Mouse (Mus musculus): Measurements from ENCODE around the gene Ankrd6. TPM values are rescaled to one million over a fixed set of nuclear protein-coding genes. Genes with fewer than 3 reads are reported as not detected.

Ankrd6 gene
- polyA plus RNA-seq, 1 experiment, result 2.3 TPM

DNA sequence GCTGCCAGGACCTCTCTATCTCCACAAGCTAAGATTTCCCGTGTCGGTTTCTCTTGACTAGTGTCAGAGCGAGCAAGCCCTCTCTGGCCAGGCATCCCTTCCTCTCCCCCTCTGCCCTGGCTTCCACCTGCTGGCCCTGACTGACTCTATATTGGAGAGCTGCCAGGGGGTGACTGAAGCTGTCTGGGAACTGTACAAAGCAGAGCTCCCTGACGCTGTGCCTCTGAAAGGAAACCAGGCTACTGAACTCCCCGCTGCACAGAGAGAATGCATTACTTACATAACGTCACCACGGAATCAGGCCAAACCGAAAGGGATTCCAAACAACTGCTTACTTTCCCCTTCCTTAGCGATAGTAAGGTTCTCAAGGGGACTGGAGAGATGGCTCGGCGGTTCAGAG, 61.4 kb downstream of the Ankrd6 start:
- H3K27ac ChIP-seq (ENCODE audit: insufficient read depth, low read length), result no peak overlapping the region
- no peak for TF ChIP-seq POLR2A (IDR thresholded peaks at IDR 0.05; ENCODE audit: low read depth, low read length)
- TF ChIP-seq CTCF (IDR thresholded peaks at IDR 0.05; ENCODE audit: borderline replicate concordance, insufficient read depth, low read length), result no peak
- H3K4me1 ChIP-seq (ENCODE audit: control insufficient read depth, insufficient read depth, low read length), result no peaks in the 10 kb centered on the region
- H3K4me3 ChIP-seq (ENCODE audit: insufficient read depth, low read length), result no peak overlapping the region

DNA sequence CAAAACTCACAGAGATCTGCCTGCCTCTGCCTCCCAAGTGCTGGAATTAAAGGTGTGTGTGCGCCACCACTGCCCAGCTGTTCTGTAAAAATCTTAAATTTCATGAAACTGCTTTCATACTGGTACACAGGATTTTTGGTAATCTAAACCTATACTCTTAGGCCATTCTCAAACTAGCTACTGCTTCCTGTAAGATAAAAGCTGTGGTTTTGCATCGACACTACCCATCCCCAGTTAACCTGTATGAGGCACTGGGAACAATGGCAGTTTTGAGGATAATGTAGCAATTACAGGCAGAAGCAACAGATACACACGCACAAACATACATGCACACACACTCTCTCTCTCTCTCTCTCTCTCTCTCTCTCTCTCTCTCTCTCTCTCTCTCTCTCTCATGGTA, 64.2 kb downstream of the Ankrd6 start:
- Histone ChIP-seq H3K4me1 (ENCODE audit: control insufficient read depth, insufficient read depth, low read length) (no peaks in the 10 kb centered on the region), H3K27ac (ENCODE audit: insufficient read depth, low read length) (no peak overlapping the region), H3K4me3 (ENCODE audit: insufficient read depth, low read length) (no peak overlapping the region)
- TF ChIP-seq POLR2A (IDR thresholded peaks at IDR 0.05; ENCODE audit: low read depth, low read length), result no peak
- no peak for TF ChIP-seq CTCF (IDR thresholded peaks at IDR 0.05; ENCODE audit: borderline replicate concordance, insufficient read depth, low read length)

DNA sequence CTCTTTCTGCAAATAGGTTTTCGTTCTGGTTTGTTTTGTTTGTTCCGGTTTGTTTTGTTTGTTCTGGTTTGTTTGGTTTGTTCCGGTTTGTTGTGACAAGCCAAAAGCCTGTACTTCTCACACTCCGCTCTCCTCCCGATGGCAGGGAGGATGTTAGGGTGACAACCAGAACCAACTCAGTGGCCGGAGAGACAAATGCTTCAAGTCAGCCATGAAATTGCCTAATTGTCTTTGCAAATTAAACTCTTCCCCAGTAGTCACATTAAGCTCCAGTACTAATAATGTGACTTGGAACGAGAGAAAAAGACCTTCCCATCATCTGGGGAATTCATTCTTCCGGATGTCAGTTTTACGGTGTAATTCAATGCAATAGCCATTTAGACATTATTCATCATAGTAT, 66.0 kb downstream of the Ankrd6 start:
- no peak for TF ChIP-seq CTCF (IDR thresholded peaks at IDR 0.05; ENCODE audit: borderline replicate concordance, insufficient read depth, low read length)
- TF ChIP-seq POLR2A (IDR thresholded peaks at IDR 0.05; ENCODE audit: low read depth, low read length), result no peak
- H3K4me3 ChIP-seq (ENCODE audit: insufficient read depth, low read length), result no peak overlapping the region
- no peak overlapping the region for H3K27ac ChIP-seq (ENCODE audit: insufficient read depth, low read length)
- no peaks in the 10 kb centered on the region for H3K4me1 ChIP-seq (ENCODE audit: control insufficient read depth, insufficient read depth, low read length)

DNA sequence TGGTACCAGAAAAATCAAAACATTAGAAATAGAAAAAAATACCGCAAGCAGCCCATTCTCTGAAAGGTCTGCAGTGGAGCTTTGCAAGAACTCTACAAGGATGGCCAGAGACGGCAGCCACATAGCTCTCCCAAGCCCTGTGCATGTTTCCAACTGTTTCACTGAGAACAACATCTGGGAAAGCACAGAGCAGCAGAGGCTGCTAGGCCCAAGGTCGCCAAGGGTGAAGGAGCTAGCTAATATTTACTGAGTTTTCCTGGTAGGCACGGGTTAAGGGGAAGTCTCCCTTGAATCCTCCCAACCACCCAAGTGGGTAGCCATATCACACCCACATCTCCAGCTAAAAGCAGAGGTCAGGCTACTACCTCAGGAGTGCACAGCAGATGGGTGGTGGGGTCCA, 69.6 kb downstream of the Ankrd6 start:
- Histone ChIP-seq H3K4me3 (ENCODE audit: insufficient read depth, low read length) (no peak overlapping the region), H3K4me1 (ENCODE audit: control insufficient read depth, insufficient read depth, low read length) (no peaks in the 10 kb centered on the region), H3K27ac (ENCODE audit: insufficient read depth, low read length) (no peak overlapping the region)
- no peak for TF ChIP-seq POLR2A (IDR thresholded peaks at IDR 0.05; ENCODE audit: low read depth, low read length)
- no peak for TF ChIP-seq CTCF (IDR thresholded peaks at IDR 0.05; ENCODE audit: borderline replicate concordance, insufficient read depth, low read length)

DNA sequence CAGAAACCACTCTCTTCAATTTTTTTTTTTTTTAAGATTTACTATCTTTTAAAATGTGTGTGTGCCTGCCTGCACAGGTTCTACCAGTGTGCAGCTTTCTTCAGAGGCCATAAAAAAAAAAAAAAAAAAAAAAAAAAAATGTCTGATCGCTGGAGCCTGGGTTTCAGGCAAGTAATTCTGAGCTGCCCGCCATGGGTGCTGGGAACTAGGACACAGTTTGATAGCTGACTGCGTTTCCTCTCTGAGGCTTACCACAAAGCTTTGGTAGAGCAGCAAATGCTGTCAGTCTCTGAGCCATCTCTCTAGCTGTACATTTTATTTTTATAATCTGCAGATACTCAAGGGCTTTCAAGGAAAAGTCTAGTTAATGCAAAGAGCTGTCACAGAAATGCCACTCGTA, 76.0 kb downstream of the Ankrd6 start:
- Histone ChIP-seq H3K27ac (ENCODE audit: insufficient read depth, low read length) (no peak overlapping the region), H3K4me3 (ENCODE audit: insufficient read depth, low read length) (no peak overlapping the region), H3K4me1 (ENCODE audit: control insufficient read depth, insufficient read depth, low read length) (peaks cover 4% of the 10 kb centered on the region; the same call in 1 of the 2 replicates)
- TF ChIP-seq CTCF (IDR thresholded peaks at IDR 0.05; ENCODE audit: borderline replicate concordance, insufficient read depth, low read length), result no peak
- no peak for TF ChIP-seq POLR2A (IDR thresholded peaks at IDR 0.05; ENCODE audit: low read depth, low read length)

DNA sequence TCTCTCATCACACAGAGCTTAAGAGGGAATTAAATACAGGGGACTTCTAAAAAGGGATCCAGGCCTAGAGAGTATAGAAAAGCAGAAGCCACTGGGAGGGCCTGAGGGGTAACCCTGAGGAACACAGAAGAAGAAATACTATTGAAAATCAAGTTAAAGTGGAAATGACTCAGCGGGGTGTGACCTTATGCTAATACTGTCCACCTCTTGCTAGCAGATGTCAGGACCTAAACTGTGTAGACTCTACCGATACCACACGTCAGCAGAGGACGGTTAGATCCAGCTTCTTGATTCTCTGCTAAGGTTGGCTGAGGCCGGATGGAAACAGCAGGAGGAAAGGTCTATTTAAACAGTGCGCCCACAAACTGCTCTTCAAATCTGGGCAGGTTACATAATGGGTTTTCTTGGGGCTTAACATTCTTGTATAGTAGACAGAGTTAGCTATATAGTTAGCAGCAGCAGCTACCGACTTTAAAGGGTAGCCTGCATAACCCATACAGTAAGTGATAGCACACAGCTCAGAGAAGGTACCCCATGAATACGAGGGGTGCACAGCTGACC, 78.4 kb downstream of the Ankrd6 start:
- peaks cover 4% of the 10 kb centered on the region; the same call in 1 of the 2 replicates for H3K4me1 ChIP-seq (ENCODE audit: control insufficient read depth, insufficient read depth, low read length)
- no peak overlapping the region for H3K4me3 ChIP-seq (ENCODE audit: insufficient read depth, low read length)
- TF ChIP-seq POLR2A (IDR thresholded peaks at IDR 0.05; ENCODE audit: low read depth, low read length) (no peak), CTCF (IDR thresholded peaks at IDR 0.05; ENCODE audit: borderline replicate concordance, insufficient read depth, low read length) (no peak)
- no peak overlapping the region for H3K27ac ChIP-seq (ENCODE audit: insufficient read depth, low read length)

DNA sequence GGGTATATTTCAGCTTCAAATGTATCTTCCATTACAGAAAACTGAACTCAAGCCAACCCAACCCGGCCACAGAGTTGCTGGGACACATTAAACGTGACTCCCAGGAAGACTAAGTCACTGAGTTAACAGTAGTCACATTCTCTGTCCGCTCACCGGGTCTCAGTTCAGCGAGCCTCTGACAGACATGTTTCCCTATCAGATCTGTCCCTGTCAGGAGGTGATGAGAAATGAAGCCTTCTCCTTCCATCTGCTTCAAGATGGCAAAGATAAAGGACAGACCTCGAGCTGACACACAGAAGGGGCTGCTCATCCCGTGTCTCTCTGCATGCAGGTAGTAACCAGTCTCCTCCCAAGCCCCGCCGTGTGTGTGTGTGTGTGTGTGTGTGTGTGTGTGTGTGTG, 81.3 kb downstream of the Ankrd6 start:
- Histone ChIP-seq H3K27ac (ENCODE audit: insufficient read depth, low read length) (no peak overlapping the region), H3K4me3 (ENCODE audit: insufficient read depth, low read length) (no peak overlapping the region), H3K4me1 (ENCODE audit: control insufficient read depth, insufficient read depth, low read length) (peaks cover 4% of the 10 kb centered on the region; the same call in 1 of the 2 replicates)
- TF ChIP-seq CTCF (IDR thresholded peaks at IDR 0.05; ENCODE audit: borderline replicate concordance, insufficient read depth, low read length), result no peak
- no peak for TF ChIP-seq POLR2A (IDR thresholded peaks at IDR 0.05; ENCODE audit: low read depth, low read length)

DNA sequence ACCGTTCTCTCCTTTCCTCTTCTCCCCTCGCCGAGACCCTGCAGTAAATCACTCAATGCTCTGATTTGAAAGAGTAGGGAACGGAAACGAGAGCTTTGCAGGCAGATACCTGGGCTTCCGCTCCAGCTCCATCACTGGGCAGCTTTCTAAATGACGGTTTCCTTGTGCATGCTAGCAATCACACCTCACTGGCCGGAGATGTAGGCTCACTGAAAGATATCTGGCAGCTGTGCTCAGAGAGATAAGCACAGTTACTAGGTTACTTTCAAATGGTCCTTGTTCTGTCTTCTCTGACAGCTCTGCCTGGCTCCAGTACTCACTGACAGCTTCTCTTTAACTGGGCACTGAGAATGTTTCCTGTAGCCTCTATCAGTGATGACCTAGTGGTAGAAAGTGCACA, 81.8 kb downstream of the Ankrd6 start:
- H3K27ac ChIP-seq (ENCODE audit: insufficient read depth, low read length), result no peak overlapping the region
- peaks cover 4% of the 10 kb centered on the region; the same call in 1 of the 2 replicates for H3K4me1 ChIP-seq (ENCODE audit: control insufficient read depth, insufficient read depth, low read length)
- no peak overlapping the region for H3K4me3 ChIP-seq (ENCODE audit: insufficient read depth, low read length)
- TF ChIP-seq POLR2A (IDR thresholded peaks at IDR 0.05; ENCODE audit: low read depth, low read length) (no peak), CTCF (IDR thresholded peaks at IDR 0.05; ENCODE audit: borderline replicate concordance, insufficient read depth, low read length) (no peak)

DNA sequence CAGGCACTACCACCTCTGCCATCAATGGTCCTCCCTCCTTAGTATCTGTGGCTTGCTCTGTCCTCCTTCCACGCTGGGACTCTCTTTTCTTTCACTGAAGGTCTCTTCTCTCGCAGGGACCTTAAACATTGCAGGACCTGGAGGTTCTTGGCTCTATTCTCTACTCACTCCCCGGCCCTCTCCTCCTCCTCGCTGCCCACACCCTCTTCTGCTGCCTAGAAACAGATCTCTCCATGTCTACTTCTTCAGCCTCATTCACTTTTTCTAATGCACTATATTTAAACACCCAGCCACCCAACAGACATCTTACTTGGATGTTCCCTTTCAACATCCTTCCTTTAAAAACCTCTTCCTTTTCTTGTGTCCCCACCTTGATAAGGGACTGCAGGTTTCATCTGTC, 82.2 kb downstream of the Ankrd6 start:
- Histone ChIP-seq H3K27ac (ENCODE audit: insufficient read depth, low read length) (no peak overlapping the region), H3K4me1 (ENCODE audit: control insufficient read depth, insufficient read depth, low read length) (peaks cover 4% of the 10 kb centered on the region; the same call in 1 of the 2 replicates), H3K4me3 (ENCODE audit: insufficient read depth, low read length) (no peak overlapping the region)
- TF ChIP-seq CTCF (IDR thresholded peaks at IDR 0.05; ENCODE audit: borderline replicate concordance, insufficient read depth, low read length) (no peak), POLR2A (IDR thresholded peaks at IDR 0.05; ENCODE audit: low read depth, low read length) (no peak)

DNA sequence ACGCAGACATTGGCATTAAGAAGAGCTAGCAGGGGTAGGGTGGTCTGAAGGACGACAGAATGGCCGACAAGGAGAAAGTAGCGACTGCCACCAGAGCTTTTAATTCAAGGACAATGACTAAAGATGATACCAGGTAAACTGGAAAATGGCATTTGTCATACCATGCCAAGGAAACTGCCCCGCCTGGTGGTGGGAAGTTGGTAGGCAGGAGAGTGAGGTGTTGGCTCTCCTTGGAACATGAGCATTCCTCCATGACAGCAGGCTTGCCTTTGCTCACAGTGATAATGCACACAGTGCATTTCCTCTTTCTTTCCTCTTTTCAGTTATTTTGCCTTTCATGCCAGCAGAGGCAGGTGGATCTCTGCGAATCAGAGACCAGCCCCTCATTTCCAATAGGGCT, 83.2 kb downstream of the Ankrd6 start:
- no peak overlapping the region for H3K27ac ChIP-seq (ENCODE audit: insufficient read depth, low read length)
- H3K4me1 ChIP-seq (ENCODE audit: control insufficient read depth, insufficient read depth, low read length), result peaks cover 4% of the 10 kb centered on the region; the same call in 1 of the 2 replicates
- TF ChIP-seq CTCF (IDR thresholded peaks at IDR 0.05; ENCODE audit: borderline replicate concordance, insufficient read depth, low read length), result no peak
- no peak for TF ChIP-seq POLR2A (IDR thresholded peaks at IDR 0.05; ENCODE audit: low read depth, low read length)
- no peak overlapping the region for H3K4me3 ChIP-seq (ENCODE audit: insufficient read depth, low read length)
